Mouse (Mus musculus): ENCODE data around the gene Olfr469. TPM values are rescaled to one million over a fixed set of nuclear protein-coding genes. Genes with fewer than 3 reads are reported as not detected.

The Olfr469 gene
- polyA plus RNA-seq, 1 experiment from 2014 or later = not detected

Other genes starting within 250 kb of the Olfr469 start
- gene Ppfibp2, start 230.3 kb downstream of the Olfr469 start, polyA plus RNA-seq (2015; fragmentation: Nextera tagmentation; extraction: Ambion mirVana) = 13.0 and 13.7 TPM in 2 replicates
- not detected in 2 replicates for gene 5330417H12Rik, start 200.4 kb downstream of the Olfr469 start, polyA plus RNA-seq (2015; fragmentation: Nextera tagmentation; extraction: Ambion mirVana)
- gene Cyb5r2, start 67.5 kb downstream of the Olfr469 start, polyA plus RNA-seq (2015; fragmentation: Nextera tagmentation; extraction: Ambion mirVana) = 0.18 and 0.34 TPM in 2 replicates
- not detected in 2 replicates for gene Ovch2, start 24.3 kb downstream of the Olfr469 start, polyA plus RNA-seq (2015; fragmentation: Nextera tagmentation; extraction: Ambion mirVana)
- gene Olfr467, start 13.3 kb downstream of the Olfr469 start, polyA plus RNA-seq (2015; fragmentation: Nextera tagmentation; extraction: Ambion mirVana) = not detected in 2 replicates
- gene Olfr470, start 21.9 kb upstream of the Olfr469 start, polyA plus RNA-seq (2015; fragmentation: Nextera tagmentation; extraction: Ambion mirVana) = not detected in 2 replicates
- gene Olfr472, start 72.4 kb upstream of the Olfr469 start, polyA plus RNA-seq (2015; fragmentation: Nextera tagmentation; extraction: Ambion mirVana) = 0.03 TPM in 1 of 2 replicates, not detected in the other
- not detected in 2 replicates for gene Olfr473, start 104.9 kb upstream of the Olfr469 start, polyA plus RNA-seq (2015; fragmentation: Nextera tagmentation; extraction: Ambion mirVana)
- not detected in 2 replicates for gene Olfr474, start 129.1 kb upstream of the Olfr469 start, polyA plus RNA-seq (2015; fragmentation: Nextera tagmentation; extraction: Ambion mirVana)
- gene Olfr476, start 139.3 kb upstream of the Olfr469 start, polyA plus RNA-seq (2015; fragmentation: Nextera tagmentation; extraction: Ambion mirVana) = not detected in 2 replicates
- not detected in 2 replicates for gene Olfr477, start 161.2 kb upstream of the Olfr469 start, polyA plus RNA-seq (2015; fragmentation: Nextera tagmentation; extraction: Ambion mirVana)
- gene Olfr478, start 208.4 kb upstream of the Olfr469 start, polyA plus RNA-seq (2015; fragmentation: Nextera tagmentation; extraction: Ambion mirVana) = not detected in 2 replicates
- not detected in 2 replicates for gene Olfr479, start 225.2 kb upstream of the Olfr469 start, polyA plus RNA-seq (2015; fragmentation: Nextera tagmentation; extraction: Ambion mirVana)
- not detected in 2 replicates for gene Olfr480, start 241.8 kb upstream of the Olfr469 start, polyA plus RNA-seq (2015; fragmentation: Nextera tagmentation; extraction: Ambion mirVana)

Measured in stomach, embryonic 15.5 days (tissue).